In the genomic region with DNA sequence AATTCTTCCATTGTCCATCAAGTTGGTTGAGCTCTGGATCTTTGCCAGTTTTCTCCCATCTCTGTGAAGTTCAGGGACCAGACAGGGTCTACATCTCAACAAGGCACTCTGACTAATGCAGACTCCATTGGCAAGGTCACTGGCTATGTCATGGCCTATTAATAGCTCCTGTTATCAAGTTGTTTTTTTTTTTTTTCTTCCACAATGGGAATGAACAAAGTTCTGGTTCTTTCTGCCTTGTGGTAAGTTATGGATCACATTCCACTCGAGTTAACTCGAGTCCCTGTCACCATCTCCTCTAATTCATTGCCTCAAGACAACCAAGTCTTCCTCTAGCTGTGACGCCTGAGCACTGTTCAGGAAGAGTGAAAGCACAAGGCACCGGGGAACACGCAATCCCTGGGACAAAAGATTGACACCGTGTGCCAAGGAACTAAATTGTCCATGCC, we compare ENCODE assay signal across 9 mouse cellular contexts. TPM values are rescaled to one million over a fixed set of nuclear protein-coding genes. Genes with fewer than 3 reads are reported as not detected.
DNase-seq lines count a peak whose midpoint lies in the region; ATAC-seq and TF ChIP-seq lines count a peak whose summit lies in the region.
"Had no signal": no experiment of that assay in that cellular context is flagged by ENCODE, and none has a peak within 500 bp of the region (broad histone marks: within the 10 kb centered on the region; RNA-seq: fewer than 3 reads in every experiment).

No protein-coding gene starts in this region.

- H3K27me3 ChIP-seq in hindbrain, embryonic 13.5 days, result peaks cover 14% of the 10 kb centered on the region
- H3K27me3 ChIP-seq in hindbrain, embryonic 10.5 days (ENCODE audit: insufficient read depth, poor library complexity, severe bottlenecking), result peaks cover 11% of the 10 kb centered on the region; the same call in 1 of the 2 replicates
- H3K27me3 ChIP-seq in intestine, postnatal 0 days (replicated peaks; ENCODE audit: control insufficient read depth, insufficient read depth, low read length), result no peaks in the 10 kb centered on the region
- H3K27me3 ChIP-seq: neural tube, embryonic 12.5 days had no signal

- H3K4me2 ChIP-seq in hindbrain, embryonic 13.5 days, result peak overlapping the region; percentile 93; the same call in 1 of the 2 replicates
- peak overlapping the region; percentile 84 for H3K4me2 ChIP-seq in intestine, postnatal 0 days (replicated peaks; ENCODE audit: low read depth)

- DNase-seq in hindbrain, embryonic 10.5 days (ENCODE audit: low spot score), result no peak
- peak; percentile 78 for DNase-seq in 3T3-L1 (ENCODE audit: low read depth, low spot score)
- DNase-seq in thymus, postnatal 4 days, result no peak
- no peak for DNase-seq in layer of hippocampus, adult 11-12 months (ENCODE audit: low spot score)
- no peak for DNase-seq in cerebellum, adult 8-10 months

- no peak for TF ChIP-seq CTCF in intestine, postnatal 0 days (IDR thresholded peaks at IDR 0.05; ENCODE audit: low read depth)

- no peak overlapping the region for H3K4me3 ChIP-seq in hindbrain, embryonic 13.5 days
- H3K4me3 ChIP-seq in hindbrain, embryonic 10.5 days, result no peak overlapping the region
- no peak overlapping the region for H3K4me3 ChIP-seq in brown adipose tissue, adult 24 weeks (ENCODE audit: insufficient read depth, low read depth, low read length)
- H3K4me3 ChIP-seq in intestine, postnatal 0 days (ENCODE audit: low read depth, low read length), result 0 out of 2 replicates have a peak overlapping the region, but pooled peaks have one; percentile 24

- H3K9ac ChIP-seq in hindbrain, embryonic 13.5 days, result no peak overlapping the region
- H3K9ac ChIP-seq in intestine, postnatal 0 days (ENCODE audit: low read depth, low read length), result no peak overlapping the region

- no peaks in the 10 kb centered on the region for H3K9me3 ChIP-seq in hindbrain, embryonic 13.5 days
- no peaks in the 10 kb centered on the region for H3K9me3 ChIP-seq in hindbrain, embryonic 10.5 days
- H3K9me3 ChIP-seq in intestine, postnatal 0 days (ENCODE audit: control insufficient read depth), result no peaks in the 10 kb centered on the region
- H3K9me3 ChIP-seq: neural tube, embryonic 12.5 days had no signal

- WGBS in hindbrain, embryonic 13.5 days, result 67% methylated on average over 6 of the region's 6 CpGs
- 73% methylated on average over 6 of the region's 6 CpGs for WGBS in hindbrain, embryonic 10.5 days
- 39% methylated on average over 6 of the region's 6 CpGs for WGBS in intestine, postnatal 0 days

- H3K4me1 ChIP-seq in hindbrain, embryonic 13.5 days (replicated peaks), result peaks cover 39% of the 10 kb centered on the region
- H3K4me1 ChIP-seq in hindbrain, embryonic 10.5 days (replicated peaks), result peaks cover 60% of the 10 kb centered on the region
- H3K4me1 ChIP-seq in brown adipose tissue, adult 24 weeks (ENCODE audit: control insufficient read depth, insufficient read depth, insufficient read length, low read length), result no peaks in the 10 kb centered on the region
- H3K4me1 ChIP-seq in intestine, postnatal 0 days (replicated peaks; ENCODE audit: control insufficient read depth, insufficient read depth, low read length), result no peaks in the 10 kb centered on the region

- H3K36me3 ChIP-seq in hindbrain, embryonic 13.5 days, result peaks cover under 1% of the 10 kb centered on the region; the same call in 1 of the 2 replicates
- peaks cover 5% of the 10 kb centered on the region for H3K36me3 ChIP-seq in hindbrain, embryonic 10.5 days
- no peaks in the 10 kb centered on the region for H3K36me3 ChIP-seq in intestine, postnatal 0 days (ENCODE audit: control insufficient read depth, insufficient read depth)
- H3K36me3 ChIP-seq: neural tube, embryonic 12.5 days had no signal

- no peak for ATAC-seq in hindbrain, embryonic 13.5 days (ENCODE audit: low FRiP score)
- peak; percentile 25; the same call in 1 of the 2 replicates for ATAC-seq in intestine, postnatal 0 days

- H3K27ac ChIP-seq in hindbrain, embryonic 13.5 days, result 0 out of 2 replicates have a peak overlapping the region, but pooled peaks have one; percentile 60
- no peak overlapping the region; the same call in 1 of the 2 replicates for H3K27ac ChIP-seq in hindbrain, embryonic 10.5 days
- peak overlapping the region; percentile 92 for H3K27ac ChIP-seq in brown adipose tissue, adult 24 weeks (replicated peaks; ENCODE audit: low read depth, low read length)
- peak overlapping the region; percentile 91 for H3K27ac ChIP-seq in intestine, postnatal 0 days (ENCODE audit: low read depth, low read length)
- H3K27ac ChIP-seq: neural tube, embryonic 12.5 days had no signal

RNA-seq across cellular contexts. Expression of a gene that starts 1.7 kb away (rescaled TPM):
- 91.1 and 91.8 TPM in 2 replicates for polyA plus RNA-seq in hindbrain, embryonic 13.5 days (2015; fragmentation: Nextera tagmentation; extraction: Ambion mirVana)
- 59.4 and 66.2 TPM in 2 replicates for polyA plus RNA-seq in hindbrain, embryonic 10.5 days (2016; fragmentation: Nextera tagmentation; extraction: Ambion mirVana)
- 276 and 329 TPM in 2 replicates for polyA plus RNA-seq in brown adipose tissue, adult 24 weeks (2012; ENCODE audit: insufficient read depth, insufficient read length, missing spikeins)
- polyA plus RNA-seq in intestine, postnatal 0 days (2015; fragmentation: Nextera tagmentation; extraction: Ambion mirVana), result 139 and 150 TPM in 2 replicates

RNA-seq across cellular contexts. Expression of a gene that starts 9.2 kb away (rescaled TPM):
- polyA plus RNA-seq in hindbrain, embryonic 13.5 days (2015; fragmentation: Nextera tagmentation; extraction: Ambion mirVana), result not detected in 2 replicates
- polyA plus RNA-seq in hindbrain, embryonic 10.5 days (2016; fragmentation: Nextera tagmentation; extraction: Ambion mirVana), result not detected in 2 replicates
- polyA plus RNA-seq in brown adipose tissue, adult 24 weeks (2012; ENCODE audit: insufficient read depth, insufficient read length, missing spikeins), result not detected in 2 replicates
- polyA plus RNA-seq in intestine, postnatal 0 days (2015; fragmentation: Nextera tagmentation; extraction: Ambion mirVana), result not detected in 2 replicates
- polyA plus RNA-seq: neural tube, embryonic 12.5 days had no signal

RNA-seq across cellular contexts. Expression of a gene that starts 36.6 kb away (rescaled TPM):
- 0.82 and 1.2 TPM in 2 replicates for polyA plus RNA-seq in hindbrain, embryonic 13.5 days (2015; fragmentation: Nextera tagmentation; extraction: Ambion mirVana)
- polyA plus RNA-seq in hindbrain, embryonic 10.5 days (2016; fragmentation: Nextera tagmentation; extraction: Ambion mirVana), result 1.3 and 1.4 TPM in 2 replicates
- 5.2 and 8.8 TPM in 2 replicates for polyA plus RNA-seq in brown adipose tissue, adult 24 weeks (2012; ENCODE audit: insufficient read depth, insufficient read length, missing spikeins)
- 0.56 and 0.58 TPM in 2 replicates for polyA plus RNA-seq in intestine, postnatal 0 days (2015; fragmentation: Nextera tagmentation; extraction: Ambion mirVana)

RNA-seq across cellular contexts. Expression of a gene that starts 37.3 kb away (rescaled TPM):
- polyA plus RNA-seq in hindbrain, embryonic 13.5 days (2015; fragmentation: Nextera tagmentation; extraction: Ambion mirVana), result not detected in 2 replicates
- not detected in 2 replicates for polyA plus RNA-seq in hindbrain, embryonic 10.5 days (2016; fragmentation: Nextera tagmentation; extraction: Ambion mirVana)
- polyA plus RNA-seq in brown adipose tissue, adult 24 weeks (2012; ENCODE audit: insufficient read depth, insufficient read length, missing spikeins), result not detected in 2 replicates
- not detected in 2 replicates for polyA plus RNA-seq in intestine, postnatal 0 days (2015; fragmentation: Nextera tagmentation; extraction: Ambion mirVana)
- polyA plus RNA-seq: neural tube, embryonic 12.5 days had no signal

RNA-seq across cellular contexts. Expression of a gene that starts 38.0 kb away (rescaled TPM):
- polyA plus RNA-seq in hindbrain, embryonic 13.5 days (2015; fragmentation: Nextera tagmentation; extraction: Ambion mirVana), result 0.14 TPM in 1 of 2 replicates, not detected in the other
- 0.14 and 0.37 TPM in 2 replicates for polyA plus RNA-seq in hindbrain, embryonic 10.5 days (2016; fragmentation: Nextera tagmentation; extraction: Ambion mirVana)
- 2.2 and 2.3 TPM in 2 replicates for polyA plus RNA-seq in brown adipose tissue, adult 24 weeks (2012; ENCODE audit: insufficient read depth, insufficient read length, missing spikeins)
- 3.2 and 4.0 TPM in 2 replicates for polyA plus RNA-seq in intestine, postnatal 0 days (2015; fragmentation: Nextera tagmentation; extraction: Ambion mirVana)
- polyA plus RNA-seq: neural tube, embryonic 12.5 days had no signal
